Mouse (Mus musculus): ENCODE measurements around the gene Hs6st3. TPM values are rescaled to one million over a fixed set of nuclear protein-coding genes. Genes with fewer than 3 reads are reported as not detected.
"Not testable (repeated sequence)": the region's sequence is repeated elsewhere in the genome, so short reads cannot be mapped to it uniquely, and the experiment has no call there.

Hs6st3 gene
- total RNA-seq, 2 experiments from 2014 or later = not detected

GRCm38 (mm10) chr14:119260176-119260962 is 122.2 kb downstream of the Hs6st3 start:
- intact Hi-C loops (cut with DNase I) = no loop called here
- Histone ChIP-seq H3K27ac (no peak overlapping the region), H3K4me3 (no peak overlapping the region)
- DNase-seq = no peak
- TF ChIP-seq CTCF (IDR thresholded peaks at IDR 0.05) = no peak

- intact Hi-C loops (cut with DNase I) = no loop called here
- Histone ChIP-seq H3K4me3 (no peak overlapping the region), H3K27ac (no peak overlapping the region)
- DNase-seq = no peak
- TF ChIP-seq CTCF (IDR thresholded peaks at IDR 0.05) = no peak
These were observed 128.2 kb downstream of the Hs6st3 start for GRCm38 (mm10) chr14:119266334-119266733.

GRCm38 (mm10) chr14:119273088-119273487 is 134.9 kb downstream of the Hs6st3 start:
- intact Hi-C loops (cut with DNase I) = no loop called here
- no peak for DNase-seq
- H3K4me3 ChIP-seq = no peak overlapping the region
- H3K27ac ChIP-seq = no peak overlapping the region
- TF ChIP-seq CTCF (IDR thresholded peaks at IDR 0.05) = no peak

GRCm38 (mm10) chr14:119278156-119278555 is 140.0 kb downstream of the Hs6st3 start:
- DNase-seq; H3K27ac ChIP-seq; H3K4me3 ChIP-seq; intact Hi-C loops (cut with DNase I): not testable (repeated sequence)

- no peak for DNase-seq
- TF ChIP-seq CTCF (IDR thresholded peaks at IDR 0.05) = peak; percentile 31
- intact Hi-C loops (cut with DNase I) = no loop called here
- Histone ChIP-seq H3K27ac (no peak overlapping the region), H3K4me3 (no peak overlapping the region)
These were observed 145.8 kb downstream of the Hs6st3 start for GRCm38 (mm10) chr14:119283951-119284350.

GRCm38 (mm10) chr14:119289668-119290067 is 151.5 kb downstream of the Hs6st3 start:
- H3K27ac ChIP-seq = no peak overlapping the region
- no peak for TF ChIP-seq CTCF (IDR thresholded peaks at IDR 0.05)
- intact Hi-C loops (cut with DNase I) = no loop called here
- no peak for DNase-seq
- no peak overlapping the region for H3K4me3 ChIP-seq

- DNase-seq = no peak
- Histone ChIP-seq H3K4me3 (no peak overlapping the region), H3K27ac (no peak overlapping the region)
- TF ChIP-seq CTCF (IDR thresholded peaks at IDR 0.05) = no peak
- intact Hi-C loops (cut with DNase I) = no loop called here
These were observed 155.9 kb downstream of the Hs6st3 start for GRCm38 (mm10) chr14:119294071-119294470.

GRCm38 (mm10) chr14:119306461-119306860 is 168.3 kb downstream of the Hs6st3 start:
- intact Hi-C loops (cut with DNase I) = no loop called here
- TF ChIP-seq CTCF (IDR thresholded peaks at IDR 0.05) = no peak

GRCm38 (mm10) chr14:119318379-119318778 is 180.2 kb downstream of the Hs6st3 start:
- Histone ChIP-seq H3K4me3 (no peak overlapping the region), H3K27ac (no peak overlapping the region)
- intact Hi-C loops (cut with DNase I) = no loop called here
- no peak for TF ChIP-seq CTCF (IDR thresholded peaks at IDR 0.05)
- no peak for DNase-seq

More at GRCm38 (mm10) chr14:119306461-119306860, 168.3 kb downstream of the Hs6st3 start:
- DNase-seq = no peak
- H3K4me3 ChIP-seq = no peak overlapping the region
- H3K27ac ChIP-seq = no peak overlapping the region

GRCm38 (mm10) chr14:119347236-119347635 is 209.1 kb downstream of the Hs6st3 start:
- intact Hi-C loops (cut with DNase I) = no loop called here
- H3K27ac ChIP-seq = no peak overlapping the region
- no peak overlapping the region for H3K4me3 ChIP-seq
- no peak for TF ChIP-seq CTCF (IDR thresholded peaks at IDR 0.05)
- no peak for DNase-seq

GRCm38 (mm10) chr14:119361414-119361813 is 223.3 kb downstream of the Hs6st3 start:
- Histone ChIP-seq H3K4me3 (no peak overlapping the region), H3K27ac (no peak overlapping the region)
- no peak for TF ChIP-seq CTCF (IDR thresholded peaks at IDR 0.05)
- intact Hi-C loops (cut with DNase I) = no loop called here
- DNase-seq = no peak

- Histone ChIP-seq H3K4me3 (no peak overlapping the region), H3K27ac (no peak overlapping the region)
- intact Hi-C loops (cut with DNase I) = no loop called here
- TF ChIP-seq CTCF (IDR thresholded peaks at IDR 0.05) = no peak
- no peak for DNase-seq
These were observed 229.8 kb downstream of the Hs6st3 start for GRCm38 (mm10) chr14:119367866-119368425.

- Histone ChIP-seq H3K27ac (no peak overlapping the region), H3K4me3 (no peak overlapping the region)
- TF ChIP-seq CTCF (IDR thresholded peaks at IDR 0.05) = no peak
- intact Hi-C loops (cut with DNase I) = no loop called here
- DNase-seq = no peak
These were observed 231.1 kb downstream of the Hs6st3 start for GRCm38 (mm10) chr14:119369274-119369673.

GRCm38 (mm10) chr14:119370013-119370412 is 231.9 kb downstream of the Hs6st3 start:
- Histone ChIP-seq H3K4me3 (no peak overlapping the region), H3K27ac (no peak overlapping the region)
- DNase-seq = no peak
- no peak for TF ChIP-seq CTCF (IDR thresholded peaks at IDR 0.05)
- intact Hi-C loops (cut with DNase I) = no loop called here
